Mouse (Mus musculus) bone marrow macrophage, adult 2 months (primary cell): ENCODE results near the gene Lst1.

Experiments used
- CTCF ChIP-seq: IDR thresholded peaks from 2 replicates; pipeline ENCODE4 v1.5.1; 2012; ENCODE audit warnings: low read depth, mild to moderate bottlenecking, low read length, moderate library complexity
- POLR2A ChIP-seq: IDR thresholded peaks from 2 replicates; pipeline ENCODE4 v1.6.1; 2012; ENCODE audit warnings: mild to moderate bottlenecking, low read depth, low read length, borderline replicate concordance

DNA sequence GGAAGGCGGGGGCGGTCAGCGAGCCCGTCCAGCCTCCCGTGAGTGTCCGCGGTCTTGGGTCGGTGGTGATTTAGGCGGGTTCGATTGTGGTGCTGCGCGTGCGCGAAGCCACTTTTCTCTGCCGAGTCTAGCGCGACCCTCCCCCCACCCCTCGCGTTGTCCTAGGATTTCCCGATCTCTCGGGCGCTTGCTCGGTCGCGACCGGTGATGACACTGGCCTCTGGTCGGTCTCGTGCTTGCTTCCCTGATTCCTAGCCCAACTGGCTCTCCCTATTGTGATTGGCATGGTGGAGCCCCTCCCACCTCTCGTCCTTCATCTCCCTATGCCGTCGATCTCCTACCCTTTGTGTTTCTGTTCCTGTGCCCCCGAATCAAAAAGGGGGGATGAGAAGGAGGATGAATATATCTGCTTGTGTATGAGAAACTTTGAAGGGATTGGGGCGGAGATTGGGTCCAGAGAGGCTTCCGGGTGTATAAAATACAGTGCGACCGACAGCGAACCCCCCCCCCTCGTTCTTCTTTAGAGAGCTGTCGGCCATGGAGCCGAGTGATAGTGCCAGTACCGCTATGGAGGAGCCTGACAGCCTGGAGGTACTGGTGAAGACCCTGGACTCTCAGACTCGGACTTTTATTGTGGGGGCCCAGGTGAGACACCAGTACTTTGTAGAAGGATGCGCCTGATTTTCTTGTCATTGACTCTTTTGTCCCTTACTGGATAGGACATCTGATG is 52.5 kb downstream of the Lst1 start:
- no peak for TF ChIP-seq POLR2A
- no peak for TF ChIP-seq CTCF
